Mouse (Mus musculus): Measurements from ENCODE around the gene Gnpat. TPM values are rescaled to one million over a fixed set of nuclear protein-coding genes. Genes with fewer than 3 reads are reported as not detected.
"Not testable (repeated sequence)": the region's sequence is repeated elsewhere in the genome, so short reads cannot be mapped to it uniquely, and the experiment has no call there.

Gnpat gene
- polyA plus RNA-seq, 1 experiment from 2014 or later = 95.4 TPM

- Histone ChIP-seq H3K4me1 (ENCODE audit: control insufficient read depth, insufficient read depth, low read length) (peaks cover 13% of the 10 kb centered on the region), H3K9ac (ENCODE audit: low read depth, low read length) (no peak overlapping the region), H3K36me3 (ENCODE audit: control insufficient read depth, insufficient read depth, low read length) (peaks cover 25% of the 10 kb centered on the region), H3K27ac (ENCODE audit: low read depth, low read length) (no peak overlapping the region), H3K4me3 (ENCODE audit: low read depth, low read length) (no peak overlapping the region), H3K4me2 (no peak overlapping the region), H3K27me3 (ENCODE audit: control insufficient read depth, insufficient read depth, low read length) (no peaks in the 10 kb centered on the region), H3K9me3 (replicated peaks; ENCODE audit: control insufficient read depth, low read length) (no peaks in the 10 kb centered on the region)
- 86% methylated on average over 7 of the region's 7 CpGs for WGBS (ENCODE audit: insufficient replicate concordance)
- ATAC-seq (replicated peaks; ENCODE audit: insufficient number of reproducible peaks, low FRiP score, low TSS enrichment) = no peak
Measured at GRCm38 (mm10) chr8:124836273-124836672, 26.6 kb upstream of the Gnpat start.

DNA sequence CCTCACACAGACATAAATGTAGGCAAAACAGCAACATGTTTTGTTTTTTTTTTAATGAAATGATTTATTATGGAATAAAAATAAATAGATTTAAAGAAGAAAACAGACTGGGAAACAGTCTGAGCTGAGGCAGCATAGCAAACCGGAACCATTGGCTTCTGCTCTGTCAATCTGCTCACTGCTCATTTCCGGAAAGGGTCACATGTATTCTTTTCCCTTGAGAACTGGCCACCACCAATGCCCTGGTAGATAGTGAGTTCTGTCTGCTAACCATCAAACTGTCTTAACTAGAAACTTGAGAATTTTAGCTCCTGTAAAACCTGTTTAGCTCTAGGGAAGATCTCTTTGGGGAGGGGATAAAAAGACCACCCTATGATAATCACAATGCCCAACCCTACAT, 25.9 kb upstream of the Gnpat start:
- Histone ChIP-seq H3K4me3 (ENCODE audit: low read depth, low read length) (no peak overlapping the region), H3K9ac (ENCODE audit: low read depth, low read length) (no peak overlapping the region), H3K4me2 (no peak overlapping the region), H3K27me3 (ENCODE audit: control insufficient read depth, insufficient read depth, low read length) (no peaks in the 10 kb centered on the region), H3K4me1 (ENCODE audit: control insufficient read depth, insufficient read depth, low read length) (peaks cover 13% of the 10 kb centered on the region), H3K36me3 (ENCODE audit: control insufficient read depth, insufficient read depth, low read length) (peaks cover 28% of the 10 kb centered on the region), H3K27ac (ENCODE audit: low read depth, low read length) (no peak overlapping the region), H3K9me3 (replicated peaks; ENCODE audit: control insufficient read depth, low read length) (no peaks in the 10 kb centered on the region)
- 75% methylated on average over 2 of the region's 2 CpGs for WGBS (ENCODE audit: insufficient replicate concordance)
- ATAC-seq (replicated peaks; ENCODE audit: insufficient number of reproducible peaks, low FRiP score, low TSS enrichment) = no peak

- H3K4me2 ChIP-seq = no peak overlapping the region
- peaks cover 28% of the 10 kb centered on the region for H3K36me3 ChIP-seq (ENCODE audit: control insufficient read depth, insufficient read depth, low read length)
- WGBS (ENCODE audit: insufficient replicate concordance) = 72% methylated on average over 2 of the region's 2 CpGs
Measured at GRCm38 (mm10) chr8:124837956-124838355, 24.9 kb upstream of the Gnpat start.

GRCm38 (mm10) chr8:124839371-124839770, 23.5 kb upstream of the Gnpat start:
- no peaks in the 10 kb centered on the region for H3K27me3 ChIP-seq (ENCODE audit: control insufficient read depth, insufficient read depth, low read length)
- ATAC-seq (replicated peaks; ENCODE audit: insufficient number of reproducible peaks, low FRiP score, low TSS enrichment) = no peak
- no peaks in the 10 kb centered on the region for H3K9me3 ChIP-seq (replicated peaks; ENCODE audit: control insufficient read depth, low read length)
- H3K36me3 ChIP-seq (ENCODE audit: control insufficient read depth, insufficient read depth, low read length) = peaks cover 28% of the 10 kb centered on the region
- no peak overlapping the region for H3K27ac ChIP-seq (ENCODE audit: low read depth, low read length)
- H3K4me1 ChIP-seq (ENCODE audit: control insufficient read depth, insufficient read depth, low read length) = peaks cover 3% of the 10 kb centered on the region
- 81% methylated on average over 10 of the region's 10 CpGs for WGBS (ENCODE audit: insufficient replicate concordance)
- H3K4me2 ChIP-seq = no peak overlapping the region
- H3K9ac ChIP-seq (ENCODE audit: low read depth, low read length) = no peak overlapping the region
- no peak overlapping the region for H3K4me3 ChIP-seq (ENCODE audit: low read depth, low read length)

More at GRCm38 (mm10) chr8:124837956-124838355, 24.9 kb upstream of the Gnpat start:
- no peak overlapping the region for H3K9ac ChIP-seq (ENCODE audit: low read depth, low read length)
- no peak overlapping the region for H3K4me3 ChIP-seq (ENCODE audit: low read depth, low read length)
- H3K27ac ChIP-seq (ENCODE audit: low read depth, low read length) = no peak overlapping the region
- no peak for ATAC-seq (replicated peaks; ENCODE audit: insufficient number of reproducible peaks, low FRiP score, low TSS enrichment)
- H3K9me3 ChIP-seq (replicated peaks; ENCODE audit: control insufficient read depth, low read length) = no peaks in the 10 kb centered on the region
- H3K27me3 ChIP-seq (ENCODE audit: control insufficient read depth, insufficient read depth, low read length) = no peaks in the 10 kb centered on the region
- peaks cover 13% of the 10 kb centered on the region for H3K4me1 ChIP-seq (ENCODE audit: control insufficient read depth, insufficient read depth, low read length)

DNA sequence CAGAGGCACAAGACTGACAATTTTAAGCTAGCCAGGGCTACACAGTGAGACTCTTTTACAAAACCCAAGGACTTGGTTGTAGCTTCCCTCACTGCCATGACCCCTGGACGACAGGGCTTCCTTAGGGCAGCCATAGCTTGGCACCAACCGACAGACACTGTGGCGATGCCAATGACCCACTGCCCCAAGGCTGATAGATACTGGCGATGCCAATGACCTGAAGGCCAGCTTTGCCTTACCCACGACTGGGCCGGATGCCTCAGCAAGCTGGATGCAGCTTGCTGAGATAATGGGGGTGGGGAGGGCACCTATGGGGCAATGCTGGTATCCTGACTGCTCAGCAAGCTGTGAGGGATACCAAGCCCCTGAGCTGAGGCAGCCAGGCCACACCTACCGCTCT, 21.9 kb upstream of the Gnpat start:
- Histone ChIP-seq H3K27ac (ENCODE audit: low read depth, low read length) (no peak overlapping the region), H3K9ac (ENCODE audit: low read depth, low read length) (no peak overlapping the region), H3K4me2 (no peak overlapping the region), H3K9me3 (replicated peaks; ENCODE audit: control insufficient read depth, low read length) (no peaks in the 10 kb centered on the region), H3K4me3 (ENCODE audit: low read depth, low read length) (no peak overlapping the region), H3K36me3 (ENCODE audit: control insufficient read depth, insufficient read depth, low read length) (peaks cover 28% of the 10 kb centered on the region), H3K27me3 (ENCODE audit: control insufficient read depth, insufficient read depth, low read length) (no peaks in the 10 kb centered on the region), H3K4me1 (ENCODE audit: control insufficient read depth, insufficient read depth, low read length) (peaks cover 2% of the 10 kb centered on the region; the same call in 1 of the 2 replicates)
- no peak for ATAC-seq (replicated peaks; ENCODE audit: insufficient number of reproducible peaks, low FRiP score, low TSS enrichment)
- WGBS (ENCODE audit: insufficient replicate concordance) = 88% methylated on average over 7 of the region's 7 CpGs

GRCm38 (mm10) chr8:124841775-124842174, 21.1 kb upstream of the Gnpat start:
- Histone ChIP-seq H3K4me3 (ENCODE audit: low read depth, low read length) (no peak overlapping the region), H3K4me1 (ENCODE audit: control insufficient read depth, insufficient read depth, low read length) (peaks cover 2% of the 10 kb centered on the region; the same call in 1 of the 2 replicates), H3K36me3 (ENCODE audit: control insufficient read depth, insufficient read depth, low read length) (peaks cover 28% of the 10 kb centered on the region), H3K9me3 (replicated peaks; ENCODE audit: control insufficient read depth, low read length) (no peaks in the 10 kb centered on the region), H3K9ac (ENCODE audit: low read depth, low read length) (no peak overlapping the region), H3K27me3 (ENCODE audit: control insufficient read depth, insufficient read depth, low read length) (no peaks in the 10 kb centered on the region), H3K27ac (ENCODE audit: low read depth, low read length) (no peak overlapping the region), H3K4me2 (no peak overlapping the region)
- ATAC-seq (replicated peaks; ENCODE audit: insufficient number of reproducible peaks, low FRiP score, low TSS enrichment) = no peak
- WGBS (ENCODE audit: insufficient replicate concordance) = 83% methylated on average over 10 of the region's 10 CpGs

GRCm38 (mm10) chr8:124842929-124843328, 19.9 kb upstream of the Gnpat start:
- peaks cover 26% of the 10 kb centered on the region for H3K36me3 ChIP-seq (ENCODE audit: control insufficient read depth, insufficient read depth, low read length)
- not testable (repeated sequence) for H3K9ac ChIP-seq (ENCODE audit: low read depth, low read length); ATAC-seq (replicated peaks; ENCODE audit: insufficient number of reproducible peaks, low FRiP score, low TSS enrichment)

GRCm38 (mm10) chr8:124845131-124845530, 17.7 kb upstream of the Gnpat start:
- H3K4me3 ChIP-seq (ENCODE audit: low read depth, low read length) = no peak overlapping the region
- no peak for ATAC-seq (replicated peaks; ENCODE audit: insufficient number of reproducible peaks, low FRiP score, low TSS enrichment)
- H3K4me2 ChIP-seq = no peak overlapping the region
- H3K27me3 ChIP-seq (ENCODE audit: control insufficient read depth, insufficient read depth, low read length) = no peaks in the 10 kb centered on the region
- WGBS (ENCODE audit: insufficient replicate concordance) = 63% methylated on average over 3 of the region's 3 CpGs
- no peaks in the 10 kb centered on the region for H3K4me1 ChIP-seq (ENCODE audit: control insufficient read depth, insufficient read depth, low read length)
- no peaks in the 10 kb centered on the region for H3K9me3 ChIP-seq (replicated peaks; ENCODE audit: control insufficient read depth, low read length)
- H3K9ac ChIP-seq (ENCODE audit: low read depth, low read length) = no peak overlapping the region
- H3K36me3 ChIP-seq (ENCODE audit: control insufficient read depth, insufficient read depth, low read length) = peaks cover 11% of the 10 kb centered on the region
- no peak overlapping the region for H3K27ac ChIP-seq (ENCODE audit: low read depth, low read length)

More at GRCm38 (mm10) chr8:124842929-124843328, 19.9 kb upstream of the Gnpat start:
- not testable (repeated sequence) for H3K27me3 ChIP-seq (ENCODE audit: control insufficient read depth, insufficient read depth, low read length); H3K27ac ChIP-seq (ENCODE audit: low read depth, low read length); H3K9me3 ChIP-seq (replicated peaks; ENCODE audit: control insufficient read depth, low read length); H3K4me1 ChIP-seq (ENCODE audit: control insufficient read depth, insufficient read depth, low read length); H3K4me3 ChIP-seq (ENCODE audit: low read depth, low read length); H3K4me2 ChIP-seq
- 68% methylated on average over 1 of the region's 1 CpGs for WGBS (ENCODE audit: insufficient replicate concordance)

- no peak for ATAC-seq (replicated peaks; ENCODE audit: insufficient number of reproducible peaks, low FRiP score, low TSS enrichment)
- Histone ChIP-seq H3K27ac (ENCODE audit: low read depth, low read length) (no peak overlapping the region), H3K4me1 (ENCODE audit: control insufficient read depth, insufficient read depth, low read length) (no peaks in the 10 kb centered on the region), H3K36me3 (ENCODE audit: control insufficient read depth, insufficient read depth, low read length) (peaks cover 7% of the 10 kb centered on the region), H3K4me2 (no peak overlapping the region), H3K27me3 (ENCODE audit: control insufficient read depth, insufficient read depth, low read length) (no peaks in the 10 kb centered on the region), H3K4me3 (ENCODE audit: low read depth, low read length) (no peak overlapping the region), H3K9ac (ENCODE audit: low read depth, low read length) (no peak overlapping the region), H3K9me3 (replicated peaks; ENCODE audit: control insufficient read depth, low read length) (no peaks in the 10 kb centered on the region)
- 85% methylated on average over 5 of the region's 5 CpGs for WGBS (ENCODE audit: insufficient replicate concordance)
Measured at GRCm38 (mm10) chr8:124845573-124845972, 17.3 kb upstream of the Gnpat start.

Data from heart, embryonic 11.5 days (tissue).